Mouse (Mus musculus) cerebellum, adult 2 months (tissue): ENCODE results near the gene Snap23.
"Not testable (repeated sequence)": the region's sequence is repeated elsewhere in the genome, so short reads cannot be mapped to it uniquely, and the experiment has no call there.

ENCODE experiments used
- CTCF ChIP-seq: fragments of 200-500 bp; IDR thresholded peaks from 2 replicates; pipeline ENCODE4 v1.5.1; 2011; ENCODE audit warnings: low read depth, mild to moderate bottlenecking, control low read depth, low read length, moderate library complexity, borderline replicate concordance; ENCODE audit not compliant: insufficient read depth
- POLR2A ChIP-seq: fragments of 200-500 bp; IDR thresholded peaks from 2 replicates; pipeline ENCODE4 v1.6.1; 2011; ENCODE audit warnings: low read length, control low read depth, borderline replicate concordance; ENCODE audit not compliant: insufficient read depth

- not testable (repeated sequence) for TF ChIP-seq CTCF, POLR2A
Observed at GRCm38 (mm10) chr2:120564548-120565188, 2.8 kb upstream of the Snap23 start.
